In the genomic region with DNA sequence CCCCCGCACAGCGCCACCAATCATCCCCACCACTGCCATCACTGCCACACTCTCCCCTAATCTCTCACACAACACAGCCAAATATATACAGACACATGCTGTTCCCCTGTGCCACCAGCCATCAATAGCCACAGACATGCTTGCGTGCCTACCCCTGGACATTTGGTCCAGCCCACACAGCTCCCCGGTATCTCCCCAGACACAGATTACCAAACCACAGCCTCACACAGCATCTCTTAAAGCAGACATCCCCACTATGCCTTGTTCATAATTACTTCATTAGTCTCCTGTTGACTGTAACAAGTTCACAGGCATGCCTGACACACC, we compare ENCODE assay signal across 9 mouse cellular contexts. TPM values are rescaled to one million over a fixed set of nuclear protein-coding genes. Genes with fewer than 3 reads are reported as not detected.
DNase-seq lines count a peak whose midpoint lies in the region; ATAC-seq and TF ChIP-seq lines count a peak whose summit lies in the region.
"Had no signal": no experiment of that assay in that cellular context is flagged by ENCODE, and none has a peak within 500 bp of the region (broad histone marks: within the 10 kb centered on the region; RNA-seq: fewer than 3 reads in every experiment).

No protein-coding gene starts in this region.

- H3K27me3 ChIP-seq in heart, embryonic 14.5 days (ENCODE audit: control insufficient read depth, insufficient read depth, low read length): no peaks in the 10 kb centered on the region
- H3K27me3 ChIP-seq in limb, embryonic 12.5 days: no peaks in the 10 kb centered on the region

- no peak for TF ChIP-seq POLR2A in embryonic fibroblast, embryonic 13.5 days (IDR thresholded peaks at IDR 0.05; ENCODE audit: low read depth, low read length)

- peak overlapping the region; percentile 19 for H3K4me2 ChIP-seq in heart, embryonic 14.5 days (ENCODE audit: low read length)
- H3K4me2 ChIP-seq in limb, embryonic 12.5 days: peak overlapping the region; percentile 46
- H3K4me2 ChIP-seq: liver, embryonic 15.5 days had no signal

- no peaks in the 10 kb centered on the region for H3K36me3 ChIP-seq in heart, embryonic 14.5 days (ENCODE audit: control insufficient read depth, insufficient read depth, low read length)
- H3K36me3 ChIP-seq in limb, embryonic 12.5 days: no peaks in the 10 kb centered on the region
- H3K36me3 ChIP-seq: liver, embryonic 15.5 days had no signal

- H3K9ac ChIP-seq in heart, embryonic 14.5 days (ENCODE audit: low read length): peak overlapping the region; percentile 59
- H3K9ac ChIP-seq in limb, embryonic 12.5 days (replicated peaks): no peak overlapping the region
- H3K9ac ChIP-seq: liver, embryonic 15.5 days had no signal

- no peak for TF ChIP-seq CTCF in embryonic fibroblast, embryonic 13.5 days (IDR thresholded peaks at IDR 0.05; ENCODE audit: borderline replicate concordance, insufficient read depth, low read length)

- ATAC-seq in heart, embryonic 14.5 days (ENCODE audit: insufficient number of reproducible peaks, insufficient read depth, low FRiP score, low read depth): no peak
- ATAC-seq in limb, embryonic 12.5 days (ENCODE audit: insufficient number of reproducible peaks, insufficient read depth, low FRiP score, low TSS enrichment, low read depth): no peak

- intact Hi-C loops in heart, postnatal 14 days (cut with DNase I): no loop called here

- peak overlapping the region; percentile 91 to 93 for H3K27ac ChIP-seq in heart, embryonic 14.5 days (replicated peaks in 1 of 2; ENCODE audit: control insufficient read depth in 1 of 2, insufficient read depth in 1 of 2, low read depth in 2 of 2, low read length in 2 of 2)
- H3K27ac ChIP-seq in embryonic fibroblast, embryonic 13.5 days (ENCODE audit: insufficient read depth, low read length): peak overlapping the region; percentile 58
- H3K27ac ChIP-seq in limb, embryonic 12.5 days: peak overlapping the region; percentile 97
- H3K27ac ChIP-seq: liver, embryonic 15.5 days had no signal

- WGBS in heart, embryonic 14.5 days: 36% methylated on average over 4 of the region's 4 CpGs
- WGBS in limb, embryonic 12.5 days: 71% methylated on average over 4 of the region's 4 CpGs

- H3K4me1 ChIP-seq in heart, embryonic 14.5 days (ENCODE audit: control insufficient read depth in 2 of 2, insufficient read depth in 2 of 2, low read length in 2 of 2): peaks cover 73 to 90% of the 10 kb centered on the region in 2 experiments
- H3K4me1 ChIP-seq in embryonic fibroblast, embryonic 13.5 days (ENCODE audit: control insufficient read depth, insufficient read depth, low read length): peaks cover 41% of the 10 kb centered on the region
- H3K4me1 ChIP-seq in limb, embryonic 12.5 days (replicated peaks): peaks cover 83% of the 10 kb centered on the region

- no peak overlapping the region for H3K4me3 ChIP-seq in heart, embryonic 14.5 days (ENCODE audit: control insufficient read depth in 1 of 2, insufficient read depth in 1 of 2, low read depth in 1 of 2, low read length in 2 of 2)
- no peak overlapping the region for H3K4me3 ChIP-seq in embryonic fibroblast, embryonic 13.5 days (ENCODE audit: insufficient read depth, low read length)
- H3K4me3 ChIP-seq in limb, embryonic 12.5 days (replicated peaks): no peak overlapping the region
- H3K4me3 ChIP-seq: liver, embryonic 15.5 days had no signal

- no peaks in the 10 kb centered on the region for H3K9me3 ChIP-seq in heart, embryonic 14.5 days (ENCODE audit: control insufficient read depth, low read length)
- H3K9me3 ChIP-seq in limb, embryonic 12.5 days: no peaks in the 10 kb centered on the region
- H3K9me3 ChIP-seq: liver, embryonic 15.5 days had no signal

- no peak for DNase-seq in heart, postnatal 14 days
- DNase-seq in 416B (ENCODE audit: low read depth): peak; percentile 36
- no peak for DNase-seq in right cerebral cortex, adult 18-20 months
- no peak for DNase-seq in kidney, postnatal 25 days
- DNase-seq in cerebellum, adult 11 months: no peak

RNA-seq across cellular contexts. Expression of a gene that starts 38.9 kb away (rescaled TPM):
- polyA plus RNA-seq in heart, embryonic 14.5 days (2014; fragmentation: Nextera tagmentation; extraction: Ambion mirVana): 50.7 and 68.6 TPM in 2 replicates
- total RNA-seq in heart, postnatal 14 days (2021): 100 to 1,000 TPM; 133 to 135 TPM
- polyA plus RNA-seq in embryonic fibroblast, embryonic 13.5 days (2011; ENCODE audit: insufficient read length, low read depth, missing spikeins): 101 and 107 TPM in 2 replicates
- 73.8 and 81.6 TPM in 2 replicates for polyA plus RNA-seq in limb, embryonic 12.5 days (2016; fragmentation: Nextera tagmentation; extraction: Ambion mirVana)
